Mouse (Mus musculus): ENCODE data around the gene Gm49318. TPM values are rescaled to one million over a fixed set of nuclear protein-coding genes. Genes with fewer than 3 reads are reported as not detected.

The Gm49318 gene
- polyA plus RNA-seq, 1 experiment from 2014 or later = not detected

GRCm38 (mm10) chr9:21989230-21990110 is 81.6 kb downstream of the Gm49318 start, which contains the start of gene Rgl3:
Rgl3 (minus strand) TSS chr9:21989446.
- H3K4me1 ChIP-seq = peaks cover 23% of the 10 kb centered on the region
- H3K27me3 ChIP-seq (replicated peaks) = peaks cover 97% of the 10 kb centered on the region
- H3K9me3 ChIP-seq = no peaks in the 10 kb centered on the region
- H3K9ac ChIP-seq = peak within 1 kb of the TSS; percentile 75
- WGBS = under 1% methylated on average over 42 of the region's 42 CpGs
- ATAC-seq (ENCODE audit: extremely low read depth, insufficient number of reproducible peaks, low FRiP score, low TSS enrichment) = no peak
- H3K4me3 ChIP-seq = peak within 1 kb of the TSS; percentile 58
- H3K27ac ChIP-seq (replicated peaks) = no peak within 1 kb of the TSS
- no peaks in the 10 kb centered on the region for H3K36me3 ChIP-seq
- H3K4me2 ChIP-seq = peak within 1 kb of the TSS; percentile 88

- 2% methylated on average over 32 of the region's 32 CpGs for WGBS
- ATAC-seq (ENCODE audit: extremely low read depth, insufficient number of reproducible peaks, low FRiP score, low TSS enrichment) = no peak
- H3K27me3 ChIP-seq (replicated peaks) = peaks cover 99% of the 10 kb centered on the region
These were observed 82.5 kb downstream of the Gm49318 start for GRCm38 (mm10) chr9:21988421-21989101.

GRCm38 (mm10) chr9:21987592-21988342 is 83.3 kb downstream of the Gm49318 start:
- H3K9me3 ChIP-seq = no peaks in the 10 kb centered on the region
- H3K27me3 ChIP-seq (replicated peaks) = peaks cover 99% of the 10 kb centered on the region
- H3K4me3 ChIP-seq = peak overlapping the region; percentile 58
- H3K9ac ChIP-seq = 0 out of 2 replicates have a peak overlapping the region, but pooled peaks have one; percentile 75
- peak overlapping the region; percentile 88 for H3K4me2 ChIP-seq
- H3K36me3 ChIP-seq = no peaks in the 10 kb centered on the region
- no peak for ATAC-seq (ENCODE audit: extremely low read depth, insufficient number of reproducible peaks, low FRiP score, low TSS enrichment)
- 5% methylated on average over 36 of the region's 36 CpGs for whole genome bisulfite sequencing
- peaks cover 23% of the 10 kb centered on the region for H3K4me1 ChIP-seq
- H3K27ac ChIP-seq (replicated peaks) = no peak overlapping the region

More at GRCm38 (mm10) chr9:21988421-21989101, 82.5 kb downstream of the Gm49318 start:
- peak overlapping the region; percentile 75 for H3K9ac ChIP-seq
- H3K4me3 ChIP-seq = peak overlapping the region; percentile 58
- peak overlapping the region; percentile 88 for H3K4me2 ChIP-seq
- H3K27ac ChIP-seq (replicated peaks) = no peak overlapping the region
- no peaks in the 10 kb centered on the region for H3K9me3 ChIP-seq
- H3K36me3 ChIP-seq = no peaks in the 10 kb centered on the region
- peaks cover 23% of the 10 kb centered on the region for H3K4me1 ChIP-seq

Small RNA genes within 50 kb of the gene (microRNA-seq; reads per million reads assigned to microRNA genes)
- gene Mir7084 = not detected

Other genes starting within 250 kb of the Gm49318 start
- gene Angptl8, start 235.7 kb downstream of the Gm49318 start, polyA plus RNA-seq (2015; fragmentation: Nextera tagmentation; extraction: Ambion mirVana) = 1.6 and 2.3 TPM in 2 replicates
- gene Dock6, start 218.6 kb downstream of the Gm49318 start, polyA plus RNA-seq (2015; fragmentation: Nextera tagmentation; extraction: Ambion mirVana) = 48.4 and 50.3 TPM in 2 replicates
- gene Rab3d, start 153.1 kb downstream of the Gm49318 start, polyA plus RNA-seq (2015; fragmentation: Nextera tagmentation; extraction: Ambion mirVana) = 8.5 and 9.2 TPM in 2 replicates
- 2.6 and 3.2 TPM in 2 replicates for gene Ccdc159, start 143.8 kb downstream of the Gm49318 start, polyA plus RNA-seq (2015; fragmentation: Nextera tagmentation; extraction: Ambion mirVana)
- gene Tmem205, start 143.7 kb downstream of the Gm49318 start, polyA plus RNA-seq (2015; fragmentation: Nextera tagmentation; extraction: Ambion mirVana) = 41.5 and 47.8 TPM in 2 replicates
- 5.1 and 5.2 TPM in 2 replicates for gene Plppr2, start 134.2 kb downstream of the Gm49318 start, polyA plus RNA-seq (2015; fragmentation: Nextera tagmentation; extraction: Ambion mirVana)
- 5.1 and 5.7 TPM in 2 replicates for gene Swsap1, start 115.5 kb downstream of the Gm49318 start, polyA plus RNA-seq (2015; fragmentation: Nextera tagmentation; extraction: Ambion mirVana)
- gene Epor, start 107.8 kb downstream of the Gm49318 start, polyA plus RNA-seq (2015; fragmentation: Nextera tagmentation; extraction: Ambion mirVana) = 7.3 and 8.5 TPM in 2 replicates
- 0.68 and 0.71 TPM in 2 replicates for gene Rgl3, start 81.8 kb downstream of the Gm49318 start, polyA plus RNA-seq (2015; fragmentation: Nextera tagmentation; extraction: Ambion mirVana)
- gene Ccdc151, start 68.6 kb downstream of the Gm49318 start, polyA plus RNA-seq (2015; fragmentation: Nextera tagmentation; extraction: Ambion mirVana) = 0.22 and 0.36 TPM in 2 replicates
- 76.9 and 80.6 TPM in 2 replicates for gene Prkcsh, start 68.5 kb downstream of the Gm49318 start, polyA plus RNA-seq (2015; fragmentation: Nextera tagmentation; extraction: Ambion mirVana)
- 0.28 and 0.41 TPM in 2 replicates for gene Elavl3, start 19.2 kb downstream of the Gm49318 start, polyA plus RNA-seq (2015; fragmentation: Nextera tagmentation; extraction: Ambion mirVana)
- 9.5 TPM in 2 replicates for gene Zfp653, start 117 bp upstream of the Gm49318 start, polyA plus RNA-seq (2015; fragmentation: Nextera tagmentation; extraction: Ambion mirVana)
- 49.5 and 53.7 TPM in 2 replicates for gene Ecsit, start 14.2 kb upstream of the Gm49318 start, polyA plus RNA-seq (2015; fragmentation: Nextera tagmentation; extraction: Ambion mirVana)
- 250 and 292 TPM in 2 replicates for gene Cnn1, start 28.0 kb upstream of the Gm49318 start, polyA plus RNA-seq (2015; fragmentation: Nextera tagmentation; extraction: Ambion mirVana)
- gene Elof1, start 45.9 kb upstream of the Gm49318 start, polyA plus RNA-seq (2015; fragmentation: Nextera tagmentation; extraction: Ambion mirVana) = 106 and 125 TPM in 2 replicates
- gene Acp5, start 64.5 kb upstream of the Gm49318 start, polyA plus RNA-seq (2015; fragmentation: Nextera tagmentation; extraction: Ambion mirVana) = 9.0 and 10.9 TPM in 2 replicates
- gene Pigyl, start 85.6 kb upstream of the Gm49318 start, polyA plus RNA-seq (2015; fragmentation: Nextera tagmentation; extraction: Ambion mirVana) = 46.0 and 52.0 TPM in 2 replicates
- gene Zfp872, start 116.8 kb upstream of the Gm49318 start, polyA plus RNA-seq (2015; fragmentation: Nextera tagmentation; extraction: Ambion mirVana) = 0.08 and 0.24 TPM in 2 replicates
- 16.0 and 17.9 TPM in 2 replicates for gene Zfp809, start 154.5 kb upstream of the Gm49318 start, polyA plus RNA-seq (2015; fragmentation: Nextera tagmentation; extraction: Ambion mirVana)
- 3.7 and 4.2 TPM in 2 replicates for gene Zfp599, start 188.6 kb upstream of the Gm49318 start, polyA plus RNA-seq (2015; fragmentation: Nextera tagmentation; extraction: Ambion mirVana)
- 12.6 and 15.2 TPM in 2 replicates for gene Zfp810, start 236.4 kb upstream of the Gm49318 start, polyA plus RNA-seq (2015; fragmentation: Nextera tagmentation; extraction: Ambion mirVana)